Mouse (Mus musculus) kidney, adult 2 months (tissue): ENCODE results near the gene Cyp4a31.
"Not testable (repeated sequence)": the region's sequence is repeated elsewhere in the genome, so short reads cannot be mapped to it uniquely, and the experiment has no call there.

ENCODE experiments used
- CTCF ChIP-seq: fragments of 200-500 bp; conservative IDR thresholded peaks from 2 replicates; pipeline ENCODE4 v1.5.1; 2011; ENCODE audit warnings: low read depth, mild to moderate bottlenecking, control low read depth, low read length, moderate library complexity, mixed read lengths; ENCODE audit not compliant: insufficient read depth, insufficient read length
- POLR2A ChIP-seq: fragments of 200-500 bp; IDR thresholded peaks from one replicate; pipeline ENCODE4 v1.6.1; 2011; ENCODE audit warnings: low read depth, low read length, control low read depth

GRCm38 (mm10) chr4:115600611-115601010, 37.2 kb downstream of the Cyp4a31 start, which contains the start of gene Cyp4a32:
- TF ChIP-seq CTCF, POLR2A: not testable (repeated sequence)
